Mouse (Mus musculus): ENCODE data around the gene Cwc22. TPM values are rescaled to one million over a fixed set of nuclear protein-coding genes. Genes with fewer than 3 reads are reported as not detected.

The Cwc22 gene
- polyA plus RNA-seq, 2 experiments = 33.7 to 36.0 TPM

DNA sequence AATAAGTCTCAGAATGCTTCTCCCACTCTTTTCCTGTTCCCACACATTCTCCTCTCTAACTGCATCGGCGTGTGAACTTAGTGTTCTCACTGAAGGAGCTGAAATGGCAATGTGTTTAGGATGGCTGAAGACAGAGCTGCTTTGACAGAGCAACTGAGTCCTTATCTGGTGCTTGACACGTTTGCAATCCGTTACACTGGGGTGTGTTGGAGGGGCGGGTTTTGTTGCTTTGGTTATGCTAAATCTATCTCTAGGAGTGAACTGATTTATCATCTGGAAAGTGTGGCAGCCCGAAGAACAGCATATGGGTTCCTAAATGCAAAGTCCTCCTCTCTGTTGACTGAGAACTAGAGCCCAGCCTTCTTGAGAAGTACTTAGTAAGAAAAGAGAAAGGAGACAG lies 104.7 kb downstream of the Cwc22 start:
- no peak for TF ChIP-seq POLR2A (IDR thresholded peaks at IDR 0.05; ENCODE audit: borderline replicate concordance, extremely low read depth, insufficient read depth, insufficient read length)

DNA sequence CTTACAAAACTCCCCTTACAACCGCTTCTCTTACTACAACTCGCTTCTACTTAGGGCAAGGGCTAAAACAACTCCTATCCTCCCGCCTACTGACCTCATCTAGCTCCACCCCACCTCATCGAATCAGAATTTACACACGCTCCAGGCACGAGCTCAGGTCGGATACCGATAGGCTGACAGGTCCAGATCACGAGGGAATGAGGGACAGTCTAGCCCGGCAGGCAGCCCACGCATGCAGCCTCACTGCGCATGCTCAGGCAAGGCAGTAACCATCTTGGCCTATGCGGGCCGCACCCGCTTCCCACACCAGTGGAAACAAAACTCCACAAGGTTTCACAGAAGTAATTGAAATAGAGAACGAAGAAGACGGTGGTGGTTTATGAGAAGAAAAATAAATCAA lies 106.6 kb downstream of the Cwc22 start:
- Histone ChIP-seq H3K9ac (ENCODE audit: low read depth, low read length, severe bottlenecking) (no peak overlapping the region), H3K27me3 (ENCODE audit: control insufficient read depth, insufficient read depth, low read length) (no peaks in the 10 kb centered on the region), H3K4me2 (replicated peaks; ENCODE audit: low read depth, low read length, severe bottlenecking) (no peak overlapping the region), H3K36me3 (ENCODE audit: control insufficient read depth, insufficient read depth, low read length) (no peaks in the 10 kb centered on the region), H3K4me1 (ENCODE audit: control insufficient read depth, insufficient read depth, low read length) (no peaks in the 10 kb centered on the region), H3K9me3 (ENCODE audit: control insufficient read depth, low read length) (no peaks in the 10 kb centered on the region), H3K27ac (replicated peaks; ENCODE audit: low read depth, low read length) (no peak overlapping the region), H3K4me3 (replicated peaks; ENCODE audit: low read length) (no peak overlapping the region)
- 88% methylated on average over 17 of the region's 17 CpGs for WGBS
- no peak for ATAC-seq (ENCODE audit: low FRiP score, low read depth)
- TF ChIP-seq POLR2A (IDR thresholded peaks at IDR 0.05; ENCODE audit: borderline replicate concordance, extremely low read depth, insufficient read depth, insufficient read length) = no peak
- DNase-seq (ENCODE audit: low spot score) = no peak

More for the DNA sequence above, 104.7 kb downstream of the Cwc22 start:
- H3K4me2 ChIP-seq (replicated peaks; ENCODE audit: low read depth, low read length, severe bottlenecking) = no peak overlapping the region
- H3K36me3 ChIP-seq (ENCODE audit: control insufficient read depth, insufficient read depth, low read length) = no peaks in the 10 kb centered on the region
- DNase-seq (ENCODE audit: low spot score) (no peak), ATAC-seq (ENCODE audit: low FRiP score, low read depth) (no peak)
- WGBS = 41% methylated on average over 6 of the region's 6 CpGs
- H3K4me1 ChIP-seq (ENCODE audit: control insufficient read depth, insufficient read depth, low read length) = no peaks in the 10 kb centered on the region
- no peak overlapping the region for H3K9ac ChIP-seq (ENCODE audit: low read depth, low read length, severe bottlenecking)
- H3K9me3 ChIP-seq (ENCODE audit: control insufficient read depth, low read length) = no peaks in the 10 kb centered on the region
- H3K27ac ChIP-seq (replicated peaks; ENCODE audit: low read depth, low read length) = no peak overlapping the region
- no peak overlapping the region for H3K4me3 ChIP-seq (replicated peaks; ENCODE audit: low read length)
- H3K27me3 ChIP-seq (ENCODE audit: control insufficient read depth, insufficient read depth, low read length) = no peaks in the 10 kb centered on the region

DNA sequence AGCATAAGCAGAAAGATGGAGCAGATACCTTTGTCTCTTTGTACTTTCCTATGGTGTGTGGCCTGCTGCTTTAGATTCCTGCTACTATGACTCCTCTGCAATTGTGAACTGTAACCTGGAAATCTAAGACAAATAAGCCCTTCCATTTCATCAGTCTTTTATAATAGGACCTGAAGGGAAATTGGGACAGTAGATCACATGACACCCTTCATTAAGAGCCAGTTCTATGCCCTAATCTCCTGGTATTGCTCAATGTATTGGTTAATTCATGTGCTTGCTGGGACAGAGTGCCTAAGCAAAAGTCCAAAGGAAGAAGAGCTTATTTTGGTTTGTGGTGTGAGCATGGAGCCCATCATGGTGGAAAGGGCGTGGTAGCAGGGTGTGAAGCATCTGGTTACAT lies 107.5 kb downstream of the Cwc22 start:
- no peak overlapping the region for H3K9ac ChIP-seq (ENCODE audit: low read depth, low read length, severe bottlenecking)
- H3K27me3 ChIP-seq (ENCODE audit: control insufficient read depth, insufficient read depth, low read length) = no peaks in the 10 kb centered on the region
- ATAC-seq (ENCODE audit: low FRiP score, low read depth) (no peak), DNase-seq (ENCODE audit: low spot score) (no peak)
- H3K4me1 ChIP-seq (ENCODE audit: control insufficient read depth, insufficient read depth, low read length) = no peaks in the 10 kb centered on the region
- WGBS = 81% methylated on average over 1 of the region's 1 CpGs
- H3K27ac ChIP-seq (replicated peaks; ENCODE audit: low read depth, low read length) = no peak overlapping the region
- no peak overlapping the region for H3K4me2 ChIP-seq (replicated peaks; ENCODE audit: low read depth, low read length, severe bottlenecking)
- H3K4me3 ChIP-seq (replicated peaks; ENCODE audit: low read length) = no peak overlapping the region
- no peaks in the 10 kb centered on the region for H3K36me3 ChIP-seq (ENCODE audit: control insufficient read depth, insufficient read depth, low read length)
- no peak for TF ChIP-seq POLR2A (IDR thresholded peaks at IDR 0.05; ENCODE audit: borderline replicate concordance, extremely low read depth, insufficient read depth, insufficient read length)
- H3K9me3 ChIP-seq (ENCODE audit: control insufficient read depth, low read length) = no peaks in the 10 kb centered on the region

DNA sequence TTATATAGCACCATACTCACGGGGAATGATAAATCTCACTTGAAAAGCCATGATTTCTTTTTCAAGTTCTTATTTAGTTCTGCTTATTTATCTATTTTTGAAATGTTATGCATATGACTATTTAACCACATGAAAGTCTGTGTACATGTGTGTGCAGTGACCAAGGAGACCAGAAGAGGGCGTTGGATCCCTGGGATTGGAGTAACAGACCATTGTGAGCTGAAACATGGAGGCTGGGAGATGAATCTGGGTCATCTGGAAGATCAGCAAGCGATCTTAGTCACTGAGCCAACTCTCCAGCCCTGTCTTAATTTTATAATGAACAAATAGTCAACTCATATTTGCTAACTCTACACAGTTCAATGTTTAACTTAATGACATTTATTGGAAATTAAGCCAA lies 110.4 kb downstream of the Cwc22 start:
- H3K9ac ChIP-seq (ENCODE audit: low read depth, low read length, severe bottlenecking) = no peak overlapping the region
- no peaks in the 10 kb centered on the region for H3K4me1 ChIP-seq (ENCODE audit: control insufficient read depth, insufficient read depth, low read length)
- H3K36me3 ChIP-seq (ENCODE audit: control insufficient read depth, insufficient read depth, low read length) = no peaks in the 10 kb centered on the region
- ATAC-seq (ENCODE audit: low FRiP score, low read depth) (no peak), DNase-seq (ENCODE audit: low spot score) (no peak)
- no peak overlapping the region for H3K4me3 ChIP-seq (replicated peaks; ENCODE audit: low read length)
- H3K4me2 ChIP-seq (replicated peaks; ENCODE audit: low read depth, low read length, severe bottlenecking) = no peak overlapping the region
- 54% methylated on average over 3 of the region's 3 CpGs for WGBS
- no peaks in the 10 kb centered on the region for H3K9me3 ChIP-seq (ENCODE audit: control insufficient read depth, low read length)
- H3K27ac ChIP-seq (replicated peaks; ENCODE audit: low read depth, low read length) = no peak overlapping the region
- H3K27me3 ChIP-seq (ENCODE audit: control insufficient read depth, insufficient read depth, low read length) = no peaks in the 10 kb centered on the region
- no peak for TF ChIP-seq POLR2A (IDR thresholded peaks at IDR 0.05; ENCODE audit: borderline replicate concordance, extremely low read depth, insufficient read depth, insufficient read length)

Other genes with a start within 250 kb of the Cwc22 start
- gene Zfp385b, start 126.7 kb downstream of the Cwc22 start, polyA plus RNA-seq (2012; rRNA removed) = 13.8 and 16.6 TPM in 2 replicates
- 12.0 and 12.3 TPM in 2 replicates for gene Zfp385b, start 126.7 kb downstream of the Cwc22 start, polyA plus RNA-seq (2014; fragmentation: Nextera tagmentation; extraction: Ambion mirVana)

Measured in limb, embryonic 14.5 days (tissue).